Mouse (Mus musculus): Measurements from ENCODE around the gene Tle3.

The Tle3 gene

DNA sequence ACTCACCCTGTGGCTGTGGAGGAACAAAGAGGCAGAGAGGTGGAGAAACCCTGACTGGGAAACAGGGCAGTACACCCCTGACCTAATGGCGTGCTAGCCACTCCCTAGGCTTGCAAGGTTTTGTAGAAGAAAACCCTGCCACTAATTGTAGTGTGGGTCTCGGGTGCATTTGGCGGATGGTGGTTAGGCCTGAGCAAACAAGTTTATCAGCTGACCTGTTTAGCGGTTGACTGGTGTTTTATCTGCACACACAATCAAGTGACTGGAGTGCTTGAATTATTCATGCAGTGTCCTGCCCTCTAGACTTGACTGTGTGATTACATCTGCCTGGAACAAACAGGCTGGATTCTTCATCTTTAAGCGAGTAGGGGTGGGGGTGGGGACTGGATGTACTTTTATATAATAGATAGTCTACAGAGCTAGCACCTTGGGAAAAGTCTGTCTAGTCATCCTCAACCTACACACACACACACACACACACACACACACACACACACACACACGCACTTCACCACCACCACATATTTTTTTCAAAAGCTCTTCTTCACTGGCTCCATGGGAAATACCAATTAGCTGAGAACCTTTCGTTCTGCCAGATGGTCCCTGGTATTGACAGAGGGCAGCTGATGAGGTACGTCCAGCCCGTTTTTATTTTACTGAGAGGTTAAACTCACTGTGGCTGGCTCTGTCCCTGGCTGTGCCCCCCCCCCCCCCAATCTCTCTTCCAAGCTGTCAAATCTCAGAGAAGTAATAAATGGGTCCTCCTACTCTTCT lies 5.7 kb downstream of the Tle3 start:
- DNase-seq: no peak

- DNase-seq: peak; percentile 50 to 56
Measured at GRCm38 (mm10) chr9:61378516-61378915, 6.3 kb downstream of the Tle3 start.

GRCm38 (mm10) chr9:61379016-61379634 lies 7.0 kb downstream of the Tle3 start:
- DNase-seq: peak in 1 of 2 experiments; percentile 42

GRCm38 (mm10) chr9:61380258-61381062 lies 8.3 kb downstream of the Tle3 start:
- DNase-seq: peak; percentile 58 to 66

DNA sequence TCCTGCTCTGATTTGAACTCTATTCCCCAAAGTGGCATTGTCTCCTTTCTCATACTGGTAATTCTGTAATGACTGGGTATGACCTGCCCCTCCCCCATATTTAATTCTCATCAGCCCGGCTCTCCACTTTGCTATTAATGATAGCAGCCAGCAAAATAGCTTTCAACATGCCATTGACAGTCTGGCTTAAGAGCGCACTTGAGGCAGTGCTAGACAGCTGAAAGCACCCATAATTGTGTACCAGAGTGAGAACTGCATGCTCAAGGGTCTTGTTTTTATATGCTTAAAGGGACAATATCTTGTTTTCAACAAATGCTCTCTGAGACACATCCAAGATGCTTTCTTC lies 8.9 kb downstream of the Tle3 start:
- DNase-seq: no peak

GRCm38 (mm10) chr9:61381445-61381844 lies 9.3 kb downstream of the Tle3 start:
- peak; percentile 54 to 69 for DNase-seq

GRCm38 (mm10) chr9:61382595-61383186 lies 10.5 kb downstream of the Tle3 start:
- DNase-seq: no peak

DNA sequence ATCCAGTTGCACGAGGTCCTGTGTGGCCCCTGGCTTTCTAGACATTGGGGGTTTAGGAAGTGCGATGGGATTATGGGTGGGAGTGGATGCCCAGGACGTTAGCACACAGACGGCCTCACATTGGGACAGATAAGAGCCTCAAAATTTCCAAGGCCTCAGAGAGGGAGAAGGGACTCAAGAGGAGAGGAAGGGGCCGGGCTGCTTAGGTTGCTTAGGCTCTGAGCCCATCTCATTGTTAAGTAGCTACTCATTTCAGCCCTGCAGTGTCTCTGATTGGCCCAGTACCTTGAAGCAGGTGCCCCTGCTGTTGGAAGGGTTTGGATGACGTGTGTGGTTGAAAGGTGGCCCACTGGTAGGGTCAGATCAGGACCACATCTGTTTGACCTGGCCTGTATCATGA lies 11.9 kb downstream of the Tle3 start:
- DNase-seq: no peak

DNA sequence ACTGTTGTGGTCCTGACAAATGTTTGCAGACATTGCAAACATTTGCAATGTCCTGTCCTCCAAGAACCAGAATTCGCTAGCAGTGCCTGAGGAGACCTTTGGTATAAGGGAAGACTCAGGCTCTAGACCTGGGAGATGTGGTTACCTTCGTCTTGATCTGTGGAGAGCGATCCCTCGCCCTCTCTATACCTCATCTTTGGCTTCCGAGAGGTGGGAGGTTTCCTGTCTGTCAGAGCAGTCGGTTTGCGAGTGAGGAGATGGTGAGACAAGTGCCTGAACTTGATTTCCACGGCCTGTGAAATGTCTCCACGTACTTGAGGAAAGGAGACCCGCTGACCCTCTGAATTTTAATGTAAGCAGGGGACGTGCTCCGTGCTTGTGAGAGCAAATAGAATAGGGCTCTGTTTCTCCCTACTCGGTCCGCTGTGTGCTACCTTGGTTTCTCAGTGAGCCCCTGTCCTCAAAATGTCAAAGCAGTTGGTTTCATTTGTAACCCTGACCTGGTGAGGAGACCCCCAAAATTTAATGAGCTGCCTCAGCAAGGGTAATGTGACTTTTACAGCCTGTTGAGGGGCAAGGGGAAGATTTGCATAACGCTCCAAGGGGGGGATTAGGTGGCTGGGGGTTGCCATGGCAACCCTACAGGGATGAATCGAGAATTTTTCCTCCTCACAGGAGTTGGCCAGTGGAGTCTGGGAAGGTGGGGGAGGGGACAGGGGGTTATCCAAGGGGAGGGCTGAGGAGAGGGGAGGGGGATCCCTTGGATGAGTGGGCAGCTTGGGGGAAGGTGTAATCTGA lies 12.7 kb downstream of the Tle3 start:
- DNase-seq: peak; percentile 61 to 68

GRCm38 (mm10) chr9:61385753-61386152 lies 13.6 kb downstream of the Tle3 start:
- no peak for DNase-seq

DNA sequence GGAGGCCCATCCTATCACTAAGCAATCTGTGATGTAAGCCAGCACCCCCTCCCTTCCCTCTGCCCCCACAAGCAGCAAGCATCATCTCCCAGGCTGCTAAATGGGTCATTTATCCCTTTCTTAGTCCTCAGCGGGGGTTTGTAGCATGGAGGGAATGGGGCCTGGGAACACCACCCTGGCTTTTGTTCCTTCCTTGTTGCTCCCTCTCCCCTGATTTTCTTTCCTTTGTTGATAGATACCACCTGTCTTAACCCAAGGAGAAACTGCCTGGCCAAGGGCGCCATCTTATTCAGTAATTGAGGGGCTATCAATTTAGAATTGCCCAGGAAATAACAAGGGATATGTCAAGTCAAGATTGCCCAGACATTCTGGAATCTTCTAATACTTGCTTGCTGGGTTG lies 14.1 kb downstream of the Tle3 start:
- no peak for DNase-seq

DNA sequence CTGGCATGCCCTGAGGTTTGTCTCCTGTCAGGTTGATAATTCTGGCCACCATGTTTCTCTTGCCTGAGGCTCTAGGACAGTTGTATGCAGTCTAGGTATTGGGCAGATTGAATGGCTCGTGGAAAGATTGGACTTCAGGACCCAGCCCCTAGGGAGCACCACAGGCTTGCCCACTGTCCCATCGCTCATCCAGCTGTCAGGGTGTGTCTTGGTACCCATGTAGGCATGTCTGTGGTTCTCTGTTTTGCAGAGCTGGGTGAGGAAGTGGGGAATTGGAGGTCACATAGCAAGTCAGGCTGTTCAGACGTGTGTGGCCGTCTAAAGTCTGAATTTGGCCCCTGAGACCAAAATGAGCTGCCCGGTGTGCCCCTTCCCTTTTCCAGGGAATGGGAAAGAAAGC lies 15.6 kb downstream of the Tle3 start:
- DNase-seq: no peak

DNA sequence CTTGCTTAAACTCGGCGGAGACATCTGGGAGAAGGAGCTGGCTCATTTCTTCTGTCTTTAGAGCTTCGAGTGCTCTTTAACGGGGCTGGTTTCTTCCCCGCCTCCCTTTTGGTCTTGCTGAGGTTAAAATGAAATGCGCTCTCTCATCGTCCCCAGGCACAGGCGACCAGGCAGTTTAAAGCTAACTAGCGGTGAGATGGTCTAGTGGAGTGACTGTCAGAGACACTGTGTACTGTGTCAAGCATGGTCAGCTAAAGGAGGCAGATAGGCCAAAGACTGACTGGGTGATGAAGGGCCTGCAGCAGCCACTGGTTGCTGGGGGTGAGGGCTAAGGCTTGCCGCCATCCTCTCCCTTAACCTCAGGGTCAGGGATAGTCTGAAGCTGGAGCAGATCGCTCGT lies 16.0 kb downstream of the Tle3 start:
- no peak for DNase-seq

GRCm38 (mm10) chr9:61388689-61389403 lies 16.7 kb downstream of the Tle3 start:
- DNase-seq: no peak

DNA sequence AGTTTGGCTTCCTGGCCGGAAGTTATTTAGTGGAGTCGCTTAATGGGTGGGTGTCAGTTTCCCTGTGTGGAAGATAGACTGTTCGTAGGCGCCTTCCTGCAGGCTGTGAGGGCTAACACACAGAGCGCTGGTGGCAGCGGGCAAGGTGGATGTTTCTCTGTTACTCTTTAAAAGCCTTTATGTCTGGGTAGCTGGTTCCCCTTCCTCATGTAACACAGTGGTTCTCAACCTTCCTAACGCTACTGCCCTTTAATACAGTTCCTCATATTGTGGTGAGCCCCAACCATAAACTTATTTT lies 17.2 kb downstream of the Tle3 start:
- no peak for DNase-seq

GRCm38 (mm10) chr9:61391570-61392337 lies 19.6 kb downstream of the Tle3 start:
- DNase-seq: no peak

- no peak for DNase-seq
Measured at GRCm38 (mm10) chr9:61392338-61392620, 20.1 kb downstream of the Tle3 start.

GRCm38 (mm10) chr9:61393161-61393560 lies 21.0 kb downstream of the Tle3 start:
- DNase-seq: no peak

DNA sequence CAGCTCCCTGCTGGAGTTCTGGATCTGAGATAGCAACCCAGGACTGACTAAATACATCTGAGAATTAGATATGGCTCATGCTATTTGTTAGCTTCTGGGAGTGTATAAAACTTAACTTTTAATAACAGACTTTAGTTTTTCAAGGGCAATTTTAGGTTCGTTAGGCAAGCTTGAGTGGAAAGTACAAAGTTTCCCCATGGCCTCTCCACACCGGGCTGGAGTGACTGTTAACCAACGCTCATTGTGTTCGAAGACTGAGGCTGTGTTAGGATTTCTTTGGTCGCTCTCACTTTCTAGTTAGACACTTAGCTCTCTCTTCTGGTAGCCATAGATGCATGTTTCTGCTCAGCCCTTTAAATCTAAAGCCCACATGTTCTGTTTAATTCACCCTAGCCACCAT lies 21.7 kb downstream of the Tle3 start:
- DNase-seq: no peak

- no peak for DNase-seq
Measured at GRCm38 (mm10) chr9:61395071-61395470, 22.9 kb downstream of the Tle3 start.

DNA sequence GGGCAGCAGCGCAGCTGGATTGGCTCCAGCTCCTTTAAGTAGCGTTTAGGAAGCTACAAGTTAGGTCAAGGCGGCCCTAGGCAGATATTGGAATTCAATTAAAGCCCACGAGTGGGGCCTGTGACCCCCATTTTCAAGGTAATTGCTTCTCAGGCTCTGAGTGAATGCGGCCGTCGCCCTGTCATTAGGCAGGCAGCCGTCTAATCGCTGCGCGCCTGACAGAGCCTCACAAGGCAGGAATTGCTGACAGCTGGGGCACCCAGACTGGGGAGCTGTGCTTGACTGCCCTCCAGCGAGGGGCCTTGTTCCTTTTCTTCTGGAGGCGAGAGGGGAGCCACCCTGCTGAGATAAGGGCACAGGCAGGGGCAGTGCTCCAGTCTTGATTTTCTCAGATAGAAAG lies 24.3 kb downstream of the Tle3 start:
- DNase-seq: peak; percentile 58 to 68

DNA sequence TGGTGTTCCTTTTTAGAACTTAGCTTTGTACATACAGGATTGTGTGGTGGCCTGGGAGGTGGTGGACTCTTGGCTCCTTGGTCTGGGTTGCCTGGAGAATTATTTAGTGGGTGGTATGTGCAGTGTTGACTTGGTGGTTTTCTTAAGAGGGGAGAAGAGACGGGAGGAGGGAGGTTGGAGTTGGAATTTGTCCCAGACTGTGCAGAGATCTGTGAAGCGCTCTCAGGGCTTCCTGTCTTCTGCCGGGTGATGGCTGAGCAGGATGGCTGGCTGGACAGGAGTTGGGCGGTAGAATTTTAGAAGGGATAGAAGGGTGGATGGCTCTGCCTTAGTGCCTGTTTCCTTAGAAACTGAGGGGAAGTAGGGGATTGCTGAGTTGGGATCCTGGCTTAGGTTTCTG lies 25.0 kb downstream of the Tle3 start:
- DNase-seq: peak in 1 of 2 experiments; percentile 31

Data from cerebellum, postnatal 10 days (tissue).